Mouse (Mus musculus) stomach, postnatal 0 days (tissue): ENCODE measurements around the gene Wdr17. TPM values are rescaled to one million over a fixed set of nuclear protein-coding genes. Genes with fewer than 3 reads are reported as not detected.

ENCODE experiments used
- ATAC-seq: fragments of 200-750 bp; cut with Nextera tagmentation; 2 replicates; pipeline ENCODE4 v1.8.0; 2017; ENCODE audit not compliant: low FRiP score, low TSS enrichment
- DNase-seq: peaks from one replicate; pipeline ENCODE4 v3.0.0-alpha.2; 2016; ENCODE audit warnings: low spot score
- H3K27ac ChIP-seq: fragments of 300-500 bp; sonication (generic); replicated peaks from 2 replicates; pipeline ENCODE4 v1.5.1; 2014; ENCODE audit warnings: mild to moderate bottlenecking, control low read depth
- H3K27me3 ChIP-seq: fragments of 300-500 bp; sonication (generic); 2 replicates; pipeline ENCODE4 v1.6.1; 2014; ENCODE audit warnings: low read length; ENCODE audit not compliant: control insufficient read depth, insufficient read depth
- H3K36me3 ChIP-seq: fragments of 300-500 bp; sonication (generic); 2 replicates; pipeline ENCODE4 v1.6.1; 2014; ENCODE audit warnings: low read length, mixed read lengths; ENCODE audit not compliant: control insufficient read depth, insufficient read depth
- H3K4me1 ChIP-seq: fragments of 300-500 bp; sonication (generic); replicated peaks from 2 replicates; pipeline ENCODE4 v1.6.1; 2014; ENCODE audit warnings: antibody characterized with exemption; ENCODE audit not compliant: control insufficient read depth, insufficient read depth
- H3K4me2 ChIP-seq: fragments of 300-500 bp; sonication (generic); replicated peaks from 2 replicates; pipeline ENCODE4 v1.6.1; 2014; ENCODE audit warnings: low read depth, mild to moderate bottlenecking, control low read depth, moderate library complexity
- H3K4me3 ChIP-seq: fragments of 300-500 bp; sonication (generic); 2 replicates; pipeline ENCODE4 v1.5.1; 2014; ENCODE audit warnings: low read depth, low read length, control low read depth
- H3K9ac ChIP-seq: fragments of 300-500 bp; sonication (generic); 2 replicates; pipeline ENCODE4 v1.6.1; 2014; ENCODE audit warnings: mild to moderate bottlenecking, low read length, control low read depth, mixed read lengths
- H3K9me3 ChIP-seq: fragments of 300-500 bp; sonication (generic); 2 replicates; pipeline ENCODE4 v1.6.1; 2016; ENCODE audit warnings: low read length; ENCODE audit not compliant: control insufficient read depth
- CTCF ChIP-seq: IDR thresholded peaks from 2 replicates; pipeline ENCODE4 v1.5.1; 2016; ENCODE audit warnings: antibody characterized with exemption, low read depth, mild to moderate bottlenecking, moderate library complexity
- EP300 ChIP-seq: optimal IDR thresholded peaks from 2 replicates; pipeline ENCODE3; 2016; ENCODE audit warnings: antibody characterized with exemption
- WGBS: fragments of 180-500 bp; shearing (Covaris S2); extraction: QIAGEN DNeasy Blood & Tissue Kit; methylation state at CpG from one replicate; pipeline ENCODE4 v1.1.7; 2014; 5-methylcytosine and 5-hydroxymethylcytosine counted together
- polyA plus RNA-seq: library from polyadenylated mRNA; unstranded; fragments of >200 nt; fragmentation: Nextera tagmentation; extraction: Ambion mirVana; gene quantifications from 2 replicates; pipeline ENCODE4 v1.2.1, GENCODE M21; 2015

Wdr17 gene
- polyA plus RNA-seq, 1 experiment from 2014 or later = 0.06 TPM

DNA sequence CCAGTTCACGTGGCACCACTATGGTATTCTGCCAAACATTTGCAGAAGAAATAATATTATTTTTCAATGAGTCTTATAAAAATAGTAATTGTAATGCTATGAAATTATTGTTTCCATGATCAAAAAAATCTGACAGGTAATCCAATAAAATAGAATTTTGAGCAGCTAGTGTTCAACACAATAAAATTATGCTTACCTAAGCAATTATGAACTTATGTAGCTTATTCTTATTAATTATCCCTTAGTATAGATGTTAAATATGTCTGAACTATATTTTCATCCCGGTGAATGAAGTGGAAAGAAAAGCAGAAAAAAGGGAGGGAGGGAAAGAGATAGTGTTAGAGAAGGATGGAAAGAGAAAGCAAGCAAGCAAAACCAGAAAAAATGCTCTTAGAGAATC lies 12.5 kb upstream of the Wdr17 start:
- Histone ChIP-seq H3K4me2 (no peak overlapping the region), H3K27ac (no peak overlapping the region), H3K27me3 (no peaks in the 10 kb centered on the region), H3K4me1 (no peaks in the 10 kb centered on the region), H3K4me3 (no peak overlapping the region), H3K9me3 (no peaks in the 10 kb centered on the region), H3K36me3 (no peaks in the 10 kb centered on the region), H3K9ac (no peak overlapping the region)
- 78% methylated on average over 2 of the region's 2 CpGs for WGBS
- DNase-seq (no peak), ATAC-seq (no peak)
- TF ChIP-seq EP300 (no peak), CTCF (no peak)

GRCm38 (mm10) chr8:54894637-54895322 lies 7.8 kb upstream of the Wdr17 start:
- Histone ChIP-seq H3K4me1 (no peaks in the 10 kb centered on the region), H3K4me2 (no peak overlapping the region), H3K4me3 (no peak overlapping the region), H3K36me3 (no peaks in the 10 kb centered on the region), H3K27me3 (no peaks in the 10 kb centered on the region), H3K9ac (no peak overlapping the region), H3K27ac (no peak overlapping the region), H3K9me3 (no peaks in the 10 kb centered on the region)
- ATAC-seq (no peak), DNase-seq (no peak)
- 75% methylated on average over 2 of the region's 2 CpGs for WGBS
- TF ChIP-seq CTCF = no peak
- no peak for TF ChIP-seq EP300

GRCm38 (mm10) chr8:54894180-54894579 lies 7.2 kb upstream of the Wdr17 start:
- DNase-seq (no peak), ATAC-seq (no peak)
- TF ChIP-seq EP300 = no peak
- TF ChIP-seq CTCF = no peak
- Histone ChIP-seq H3K4me1 (no peaks in the 10 kb centered on the region), H3K27ac (no peak overlapping the region), H3K27me3 (no peaks in the 10 kb centered on the region), H3K4me3 (no peak overlapping the region), H3K36me3 (no peaks in the 10 kb centered on the region), H3K9me3 (no peaks in the 10 kb centered on the region), H3K4me2 (no peak overlapping the region), H3K9ac (no peak overlapping the region)
- 89% methylated on average over 1 of the region's 1 CpGs for WGBS

DNA sequence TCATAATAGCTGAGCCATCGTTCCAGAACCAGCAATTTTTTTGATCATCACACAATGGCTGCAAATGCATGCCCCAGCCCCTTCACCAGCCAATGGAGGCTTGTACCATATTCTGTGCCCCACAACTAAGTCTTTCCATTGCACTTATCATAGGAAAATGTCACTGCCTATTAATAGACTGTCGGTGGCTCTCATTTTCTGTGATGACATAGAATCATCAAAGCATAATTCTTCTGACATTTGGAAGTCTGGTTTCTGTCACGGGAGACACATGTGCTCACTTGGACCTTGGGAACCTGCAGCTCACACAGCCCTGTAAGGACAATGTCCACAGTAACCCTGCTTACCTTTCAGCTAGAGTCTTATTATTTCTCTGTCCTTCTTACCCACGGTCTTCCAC lies 424 bp downstream of the Wdr17 start:
- H3K4me2 ChIP-seq = no peak overlapping the region
- H3K4me3 ChIP-seq = no peak overlapping the region
- ATAC-seq (no peak), DNase-seq (no peak)
- no peaks in the 10 kb centered on the region for H3K27me3 ChIP-seq
- 83% methylated on average over 4 of the region's 4 CpGs for WGBS
- no peak overlapping the region for H3K9ac ChIP-seq
- H3K4me1 ChIP-seq = no peaks in the 10 kb centered on the region
- H3K36me3 ChIP-seq = no peaks in the 10 kb centered on the region
- H3K9me3 ChIP-seq = no peaks in the 10 kb centered on the region
- no peak overlapping the region for H3K27ac ChIP-seq
- TF ChIP-seq EP300 (no peak), CTCF (no peak)

DNA sequence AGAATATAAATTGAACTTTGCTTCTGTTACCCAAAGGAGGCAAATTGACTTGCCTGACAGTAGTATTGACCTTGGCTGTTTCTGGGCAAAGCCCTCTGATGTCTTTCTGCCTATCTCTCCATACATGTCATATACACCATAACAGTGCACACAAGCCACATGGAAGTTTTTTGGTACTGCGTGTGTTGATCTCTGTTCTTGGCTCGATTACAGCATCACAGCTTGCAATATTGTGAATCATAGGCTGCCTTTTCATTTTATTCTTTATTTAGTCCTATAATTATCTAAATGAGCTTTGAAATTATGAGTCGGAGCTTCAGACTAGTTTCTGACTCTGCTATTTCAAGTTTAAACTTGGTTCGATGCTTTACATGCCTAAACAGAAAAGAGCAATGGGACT lies 10.5 kb downstream of the Wdr17 start:
- no peaks in the 10 kb centered on the region for H3K36me3 ChIP-seq
- TF ChIP-seq CTCF (no peak), EP300 (no peak)
- H3K4me3 ChIP-seq = no peak overlapping the region
- no peak overlapping the region for H3K4me2 ChIP-seq
- H3K27ac ChIP-seq = no peak overlapping the region
- H3K9me3 ChIP-seq = no peaks in the 10 kb centered on the region
- H3K27me3 ChIP-seq = no peaks in the 10 kb centered on the region
- no peak for DNase-seq
- 71% methylated on average over 4 of the region's 4 CpGs for WGBS
- H3K4me1 ChIP-seq = no peaks in the 10 kb centered on the region
- H3K9ac ChIP-seq = no peak overlapping the region
- ATAC-seq = no peak

GRCm38 (mm10) chr8:54864761-54865064 lies 22.3 kb downstream of the Wdr17 start:
- 67% methylated on average over 1 of the region's 1 CpGs for WGBS
- DNase-seq (no peak), ATAC-seq (no peak)
- TF ChIP-seq EP300 = no peak
- no peak for TF ChIP-seq CTCF
- no peaks in the 10 kb centered on the region for H3K9me3 ChIP-seq
- no peak overlapping the region for H3K4me2 ChIP-seq
- no peak overlapping the region for H3K9ac ChIP-seq
- no peaks in the 10 kb centered on the region for H3K27me3 ChIP-seq
- H3K27ac ChIP-seq = no peak overlapping the region
- H3K4me1 ChIP-seq = no peaks in the 10 kb centered on the region
- H3K4me3 ChIP-seq = no peak overlapping the region
- no peaks in the 10 kb centered on the region for H3K36me3 ChIP-seq
